Mouse (Mus musculus): Measurements from ENCODE around the gene Atp2b4. TPM values are rescaled to one million over a fixed set of nuclear protein-coding genes. Genes with fewer than 3 reads are reported as not detected.
"Not testable (repeated sequence)": the region's sequence is repeated elsewhere in the genome, so short reads cannot be mapped to it uniquely, and the experiment has no call there.

Gene Atp2b4
- polyA plus RNA-seq, 1 experiment from 2014 or later: 13.5 TPM

DNA sequence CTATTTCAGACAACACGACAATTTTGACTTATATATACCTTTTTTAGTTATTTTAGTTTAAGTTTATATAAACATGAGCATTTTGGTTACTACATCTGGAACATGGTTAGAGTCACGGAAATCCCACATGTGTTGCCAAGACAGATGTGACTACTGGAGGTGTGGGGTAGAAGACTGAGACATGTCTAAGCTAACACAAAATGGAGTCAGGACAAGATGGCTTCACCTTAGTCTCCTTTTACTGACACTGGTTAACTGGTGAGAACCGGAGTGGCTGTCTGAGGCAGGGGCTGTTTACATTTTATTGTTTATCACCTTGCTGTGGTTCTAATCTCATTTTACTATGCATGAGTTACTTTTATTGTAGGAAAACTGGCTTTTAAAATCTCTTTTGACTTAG is 132.2 kb downstream of the Atp2b4 start:
- Histone ChIP-seq H3K4me3 (ENCODE audit: low read depth, low read length) (no peak overlapping the region), H3K27me3 (ENCODE audit: control insufficient read depth, insufficient read depth, low read length) (no peaks in the 10 kb centered on the region), H3K9ac (ENCODE audit: low read length) (no peak overlapping the region), H3K9me3 (ENCODE audit: control insufficient read depth, low read length) (no peaks in the 10 kb centered on the region), H3K4me2 (replicated peaks; ENCODE audit: low read depth) (no peak overlapping the region), H3K36me3 (ENCODE audit: control insufficient read depth, insufficient read depth, low read length) (no peaks in the 10 kb centered on the region), H3K27ac (replicated peaks) (no peak overlapping the region), H3K4me1 (replicated peaks; ENCODE audit: control insufficient read depth, insufficient read depth) (no peaks in the 10 kb centered on the region)
- 83% methylated on average over 3 of the region's 3 CpGs for WGBS
- DNase-seq (ENCODE audit: low spot score) (no peak), ATAC-seq (ENCODE audit: low FRiP score, low TSS enrichment) (no peak)
- no peak for TF ChIP-seq EP300 (optimal IDR thresholded peaks at IDR 0.05)
- no peak for TF ChIP-seq CTCF (IDR thresholded peaks at IDR 0.05; ENCODE audit: low read depth)

DNA sequence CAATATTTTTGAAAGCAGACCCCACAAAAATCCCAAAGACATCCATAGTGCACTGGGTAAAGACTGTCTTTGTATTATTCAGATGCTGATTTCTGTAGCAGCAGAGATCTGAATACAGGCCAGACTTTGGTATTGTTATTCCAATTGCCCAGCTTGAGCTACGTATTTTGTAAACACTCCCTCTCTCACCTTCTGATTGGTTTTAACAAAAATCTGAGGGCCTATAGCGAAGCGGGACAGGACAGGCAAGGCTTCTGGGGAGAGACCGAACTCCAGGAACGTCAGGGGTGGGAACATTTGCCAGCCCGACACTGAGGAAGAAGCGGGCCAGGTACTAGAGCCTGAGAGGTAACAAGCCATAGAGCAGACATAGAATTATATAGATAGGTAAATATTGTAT is 133.1 kb downstream of the Atp2b4 start:
- 65% methylated on average over 7 of the region's 7 CpGs for WGBS
- no peak for TF ChIP-seq CTCF (IDR thresholded peaks at IDR 0.05; ENCODE audit: low read depth)
- no peak for TF ChIP-seq EP300 (optimal IDR thresholded peaks at IDR 0.05)
- Histone ChIP-seq H3K4me2 (replicated peaks; ENCODE audit: low read depth) (no peak overlapping the region), H3K4me3 (ENCODE audit: low read depth, low read length) (no peak overlapping the region), H3K36me3 (ENCODE audit: control insufficient read depth, insufficient read depth, low read length) (no peaks in the 10 kb centered on the region), H3K27me3 (ENCODE audit: control insufficient read depth, insufficient read depth, low read length) (no peaks in the 10 kb centered on the region), H3K9ac (ENCODE audit: low read length) (no peak overlapping the region), H3K4me1 (replicated peaks; ENCODE audit: control insufficient read depth, insufficient read depth) (no peaks in the 10 kb centered on the region), H3K9me3 (ENCODE audit: control insufficient read depth, low read length) (no peaks in the 10 kb centered on the region), H3K27ac (replicated peaks) (no peak overlapping the region)
- DNase-seq (ENCODE audit: low spot score) (no peak), ATAC-seq (ENCODE audit: low FRiP score, low TSS enrichment) (no peak)

DNA sequence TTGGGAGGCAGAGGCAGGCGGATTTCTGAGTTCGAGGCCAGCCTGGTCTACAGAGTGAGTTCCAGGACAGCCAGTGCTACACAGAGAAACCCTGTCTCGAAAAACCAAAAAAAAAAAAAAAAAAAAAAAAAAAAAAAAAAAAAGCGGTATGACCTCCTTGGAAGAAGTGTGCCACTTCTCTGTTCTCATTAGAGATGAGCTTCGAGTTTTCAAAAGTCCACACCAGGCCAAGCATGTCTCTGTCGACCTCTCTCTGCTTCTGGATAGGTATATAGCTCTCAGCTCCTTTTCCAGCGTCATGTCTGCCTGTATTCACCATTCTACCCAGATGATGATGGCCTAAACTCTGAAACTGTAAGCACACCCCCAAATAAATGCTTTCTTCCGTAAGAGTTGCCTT is 135.1 kb downstream of the Atp2b4 start:
- 86% methylated on average over 6 of the region's 8 CpGs for WGBS
- not testable (repeated sequence) for H3K4me1 ChIP-seq (replicated peaks; ENCODE audit: control insufficient read depth, insufficient read depth)

DNA sequence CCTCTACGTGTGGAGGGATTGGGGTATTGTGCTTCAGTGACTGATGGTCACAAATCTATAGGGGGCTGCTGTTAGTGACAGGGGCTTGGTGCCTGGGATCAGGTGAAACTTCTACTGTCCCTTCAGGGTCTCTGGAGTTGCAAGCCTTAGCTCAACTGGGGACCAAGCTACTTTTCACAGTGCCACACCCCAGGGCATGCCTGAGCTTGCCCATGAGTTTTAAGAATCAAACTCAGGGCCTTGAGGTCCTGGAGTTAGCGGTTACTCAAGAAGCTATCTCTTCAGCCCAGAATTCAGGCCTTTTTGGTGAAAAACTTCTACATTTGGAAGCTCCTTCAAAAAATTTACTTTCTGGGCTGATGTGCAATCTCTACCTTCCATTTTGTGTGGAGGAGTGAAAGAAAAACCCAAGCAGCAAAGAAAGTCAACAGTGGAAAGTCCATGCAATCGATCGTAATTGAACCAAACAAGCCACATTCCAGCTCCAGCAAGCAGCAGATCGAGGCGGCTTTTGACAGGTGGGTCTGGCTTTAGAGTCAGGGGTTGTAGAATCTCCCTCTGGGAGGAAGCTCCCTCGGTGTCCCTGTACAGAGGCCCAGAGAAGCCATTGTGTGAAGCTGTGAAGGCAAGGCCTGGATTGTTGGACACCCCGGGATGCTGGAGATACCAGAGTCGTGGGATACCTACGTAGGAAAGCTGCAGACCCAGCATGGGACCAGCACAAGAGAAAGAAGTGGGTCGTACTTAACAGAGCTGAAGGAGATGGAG is 136.5 kb downstream of the Atp2b4 start:
- no peak for TF ChIP-seq CTCF (IDR thresholded peaks at IDR 0.05; ENCODE audit: low read depth)
- no peak for TF ChIP-seq EP300 (optimal IDR thresholded peaks at IDR 0.05)
- no peak for ATAC-seq (ENCODE audit: low FRiP score, low TSS enrichment)
- H3K27ac ChIP-seq (replicated peaks): peak overlapping the region; percentile 56

More for the DNA sequence above, 135.1 kb downstream of the Atp2b4 start:
- not testable (repeated sequence) for H3K4me3 ChIP-seq (ENCODE audit: low read depth, low read length); ATAC-seq (ENCODE audit: low FRiP score, low TSS enrichment); H3K27ac ChIP-seq (replicated peaks); H3K4me2 ChIP-seq (replicated peaks; ENCODE audit: low read depth); DNase-seq (ENCODE audit: low spot score); H3K9me3 ChIP-seq (ENCODE audit: control insufficient read depth, low read length); H3K9ac ChIP-seq (ENCODE audit: low read length); H3K27me3 ChIP-seq (ENCODE audit: control insufficient read depth, insufficient read depth, low read length); H3K36me3 ChIP-seq (ENCODE audit: control insufficient read depth, insufficient read depth, low read length)

DNA sequence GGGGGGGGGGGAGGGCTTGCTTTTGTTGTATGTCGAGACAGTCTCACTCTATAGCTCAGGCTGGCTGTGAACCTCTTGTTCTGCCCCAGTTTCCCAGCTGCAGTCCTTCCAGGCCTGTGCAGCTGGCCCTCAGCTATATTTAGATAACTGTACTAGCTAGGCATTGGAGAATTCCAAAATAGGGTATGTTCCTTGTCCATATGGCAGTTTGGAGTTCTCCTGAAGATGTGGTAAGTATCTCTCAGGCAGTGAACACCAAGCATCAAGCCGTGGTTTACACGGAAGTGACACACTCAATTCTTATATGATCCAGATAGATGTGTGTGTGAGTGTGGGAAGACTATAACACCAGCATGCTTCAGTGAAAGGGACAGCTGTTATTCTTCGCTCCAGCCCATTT is 137.4 kb downstream of the Atp2b4 start:
- no peak for DNase-seq (ENCODE audit: low spot score)
- no peaks in the 10 kb centered on the region for H3K27me3 ChIP-seq (ENCODE audit: control insufficient read depth, insufficient read depth, low read length)
- peak overlapping the region; percentile 20 for H3K27ac ChIP-seq (replicated peaks)
- H3K9me3 ChIP-seq (ENCODE audit: control insufficient read depth, low read length): no peaks in the 10 kb centered on the region
- no peak for TF ChIP-seq EP300 (optimal IDR thresholded peaks at IDR 0.05)
- TF ChIP-seq CTCF (IDR thresholded peaks at IDR 0.05; ENCODE audit: low read depth): no peak
- ATAC-seq (ENCODE audit: low FRiP score, low TSS enrichment): no peak
- H3K9ac ChIP-seq (ENCODE audit: low read length): no peak overlapping the region
- no peak overlapping the region for H3K4me2 ChIP-seq (replicated peaks; ENCODE audit: low read depth)
- H3K4me3 ChIP-seq (ENCODE audit: low read depth, low read length): no peak overlapping the region
- H3K4me1 ChIP-seq (replicated peaks; ENCODE audit: control insufficient read depth, insufficient read depth): 0 out of 2 replicates have a peak, but pooled peaks cover 3% of the 10 kb centered on the region
- H3K36me3 ChIP-seq (ENCODE audit: control insufficient read depth, insufficient read depth, low read length): peaks cover under 1% of the 10 kb centered on the region; the same call in 1 of the 2 replicates
- WGBS: 34% methylated on average over 4 of the region's 4 CpGs

More for the DNA sequence above, 136.5 kb downstream of the Atp2b4 start:
- H3K4me1 ChIP-seq (replicated peaks; ENCODE audit: control insufficient read depth, insufficient read depth): 0 out of 2 replicates have a peak, but pooled peaks cover 3% of the 10 kb centered on the region
- no peak overlapping the region for H3K9ac ChIP-seq (ENCODE audit: low read length)
- H3K27me3 ChIP-seq (ENCODE audit: control insufficient read depth, insufficient read depth, low read length): no peaks in the 10 kb centered on the region
- no peak for DNase-seq (ENCODE audit: low spot score)
- H3K4me2 ChIP-seq (replicated peaks; ENCODE audit: low read depth): no peak overlapping the region
- H3K36me3 ChIP-seq (ENCODE audit: control insufficient read depth, insufficient read depth, low read length): no peaks in the 10 kb centered on the region
- no peak overlapping the region for H3K4me3 ChIP-seq (ENCODE audit: low read depth, low read length)
- no peaks in the 10 kb centered on the region for H3K9me3 ChIP-seq (ENCODE audit: control insufficient read depth, low read length)
- WGBS: 67% methylated on average over 11 of the region's 11 CpGs

DNA sequence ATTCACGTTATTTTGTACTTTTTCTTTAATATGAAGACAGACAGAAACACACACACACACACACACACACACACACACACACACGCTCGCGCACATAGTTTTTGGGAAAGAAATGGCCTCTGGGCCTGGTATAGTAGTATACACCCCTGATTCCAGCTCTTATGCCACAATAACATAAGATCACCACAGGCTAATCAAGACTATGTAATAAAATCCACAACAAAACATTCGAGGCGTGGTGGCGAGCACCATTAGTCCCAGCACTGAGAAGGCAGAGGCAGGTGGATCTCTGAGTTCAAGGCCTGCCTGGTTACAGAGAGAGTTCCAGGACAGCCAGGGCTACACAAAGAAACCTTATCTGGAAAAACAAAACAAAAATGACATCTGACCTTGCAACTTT is 137.9 kb downstream of the Atp2b4 start:
- WGBS: 95% methylated on average over 7 of the region's 7 CpGs
- no peaks in the 10 kb centered on the region for H3K9me3 ChIP-seq (ENCODE audit: control insufficient read depth, low read length)
- TF ChIP-seq CTCF (IDR thresholded peaks at IDR 0.05; ENCODE audit: low read depth) (no peak), EP300 (optimal IDR thresholded peaks at IDR 0.05) (no peak)
- DNase-seq (ENCODE audit: low spot score) (no peak), ATAC-seq (ENCODE audit: low FRiP score, low TSS enrichment) (no peak)
- 0 out of 2 replicates have a peak, but pooled peaks cover 3% of the 10 kb centered on the region for H3K4me1 ChIP-seq (replicated peaks; ENCODE audit: control insufficient read depth, insufficient read depth)
- no peak overlapping the region for H3K9ac ChIP-seq (ENCODE audit: low read length)
- no peak overlapping the region for H3K4me2 ChIP-seq (replicated peaks; ENCODE audit: low read depth)
- no peaks in the 10 kb centered on the region for H3K27me3 ChIP-seq (ENCODE audit: control insufficient read depth, insufficient read depth, low read length)
- peak overlapping the region; percentile 20; the same call in 1 of the 2 replicates for H3K27ac ChIP-seq (replicated peaks)
- H3K4me3 ChIP-seq (ENCODE audit: low read depth, low read length): no peak overlapping the region
- H3K36me3 ChIP-seq (ENCODE audit: control insufficient read depth, insufficient read depth, low read length): peaks cover 2% of the 10 kb centered on the region; the same call in 1 of the 2 replicates
